Mouse (Mus musculus): Measurements from ENCODE around the gene Morn3.

Gene Morn3

GRCm38 (mm10) chr5:123060706-123061401 lies 14.0 kb upstream of the Morn3 start:
- DNase-seq (ENCODE audit: low spot score in 2 of 2), result no peak

GRCm38 (mm10) chr5:123059757-123060520 lies 13.1 kb upstream of the Morn3 start:
- DNase-seq (ENCODE audit: low spot score in 2 of 2), result no peak

- DNase-seq (ENCODE audit: low spot score in 2 of 2), result no peak
Observed at GRCm38 (mm10) chr5:123058251-123059102, 11.7 kb upstream of the Morn3 start.

GRCm38 (mm10) chr5:123057366-123058250 lies 10.8 kb upstream of the Morn3 start:
- peak; percentile 98 for DNase-seq (ENCODE audit: low spot score in 2 of 2)

- DNase-seq (ENCODE audit: low spot score in 2 of 2), result no peak
Observed at GRCm38 (mm10) chr5:123051736-123052135, 4.9 kb upstream of the Morn3 start.

- DNase-seq (ENCODE audit: low spot score in 2 of 2), result no peak
Observed at GRCm38 (mm10) chr5:123050918-123051317, 4.1 kb upstream of the Morn3 start.

GRCm38 (mm10) chr5:123049271-123049670 lies 2.5 kb upstream of the Morn3 start:
- no peak for DNase-seq (ENCODE audit: low spot score in 2 of 2)

- no peak for DNase-seq (ENCODE audit: low spot score in 2 of 2)
Observed at GRCm38 (mm10) chr5:123045561-123046295, 1.1 kb downstream of the Morn3 start.

GRCm38 (mm10) chr5:123043856-123044255 lies 3.0 kb downstream of the Morn3 start:
- no peak for DNase-seq (ENCODE audit: low spot score in 2 of 2)

GRCm38 (mm10) chr5:123040796-123041195 lies 6.0 kb downstream of the Morn3 start:
- no peak for DNase-seq (ENCODE audit: low spot score in 2 of 2)

GRCm38 (mm10) chr5:123039120-123039752 lies 7.6 kb downstream of the Morn3 start:
- no peak for DNase-seq (ENCODE audit: low spot score in 2 of 2)

GRCm38 (mm10) chr5:123038115-123038514 lies 8.7 kb downstream of the Morn3 start:
- no peak for DNase-seq (ENCODE audit: low spot score in 2 of 2)

GRCm38 (mm10) chr5:123035564-123035963 lies 11.3 kb downstream of the Morn3 start:
- DNase-seq (ENCODE audit: low spot score in 2 of 2), result no peak

GRCm38 (mm10) chr5:123035089-123035488 lies 11.7 kb downstream of the Morn3 start:
- DNase-seq (ENCODE audit: low spot score in 2 of 2), result no peak

- no peak for DNase-seq (ENCODE audit: low spot score in 2 of 2)
Observed at GRCm38 (mm10) chr5:123033646-123034160, 13.1 kb downstream of the Morn3 start.

- DNase-seq (ENCODE audit: low spot score in 2 of 2), result no peak
Observed at GRCm38 (mm10) chr5:123031312-123031711, 15.5 kb downstream of the Morn3 start.

- DNase-seq (ENCODE audit: low spot score in 2 of 2), result no peak
Observed at GRCm38 (mm10) chr5:123029729-123030128, 17.1 kb downstream of the Morn3 start.

GRCm38 (mm10) chr5:123027436-123027835 lies 19.4 kb downstream of the Morn3 start:
- no peak for DNase-seq (ENCODE audit: low spot score in 2 of 2)

- DNase-seq (ENCODE audit: low spot score in 2 of 2), result no peak
Observed at GRCm38 (mm10) chr5:123026414-123026813, 20.4 kb downstream of the Morn3 start.
